Mouse (Mus musculus) gastrocnemius, postnatal 25 days (tissue): Measurements from ENCODE around the gene Itgb8. TPM values are rescaled to one million over a fixed set of nuclear protein-coding genes. Genes with fewer than 3 reads are reported as not detected.

Experiments
- DNase-seq: peaks from one replicate; pipeline ENCODE4 v3.0.0; 2022
- long read RNA-seq, 2 experiments: library from polyadenylated mRNA; stranded (forward); transcript quantifications; one replicate each; pipeline ENCODE4 v2.0.0; 2021
- total RNA-seq, 2 experiments: library from RNA; stranded (reverse); gene quantifications; 1 replicate in 1 of 2; 2 replicates in 1 of 2; pipeline ENCODE4 v1.2.3; 2021

Gene Itgb8
- under 1 TPM; 0.75 to 0.90 TPM for total RNA-seq
- long read RNA-seq, experiment 1, result 0 reads
- long read RNA-seq, experiment 2, result 0 reads

DNA sequence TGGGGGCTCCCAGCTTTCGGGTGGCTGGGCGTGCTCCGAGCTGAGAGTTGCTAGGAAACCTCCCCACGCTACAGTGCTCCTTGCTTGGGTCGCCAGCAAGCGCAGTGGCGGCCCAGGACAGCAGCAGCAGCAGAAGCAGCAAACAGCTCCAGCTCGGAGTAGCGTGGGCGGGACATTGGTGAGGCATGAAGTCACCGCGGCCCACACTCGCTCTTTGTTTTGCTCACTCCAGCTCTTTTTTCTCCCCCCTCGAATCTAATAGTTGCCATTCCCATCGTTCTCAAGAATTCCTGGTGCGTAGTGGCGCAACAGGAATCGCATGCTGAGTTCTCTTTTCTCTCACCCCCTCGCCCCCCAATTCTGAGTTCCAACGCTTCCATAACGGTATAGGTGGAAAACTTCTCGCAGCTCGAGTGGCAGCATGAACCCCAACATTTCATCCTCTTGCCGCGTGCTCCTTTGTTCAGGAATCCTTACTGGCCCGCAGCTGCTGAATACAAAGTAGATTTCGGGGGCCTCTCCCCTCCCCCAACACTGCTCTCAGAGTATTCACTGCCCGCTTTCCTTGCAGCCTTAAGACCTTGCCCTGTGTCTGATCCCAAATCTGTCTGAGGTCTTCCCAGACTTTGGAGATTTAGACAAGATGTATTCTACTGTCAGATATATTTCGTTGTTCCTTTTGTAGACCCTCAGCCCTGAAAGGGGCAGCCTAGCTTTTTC is at the start of gene Itgb8:
TSS of gene Itgb8 (minus strand) at position 107 of the 720 bp plus-strand sequence.
- DNase-seq, result peak; percentile 66

GRCm38 (mm10) chr12:119276282-119276681 is 37.7 kb upstream of the Itgb8 start:
- DNase-seq, result no peak

- DNase-seq, result no peak
Observed at GRCm38 (mm10) chr12:119273605-119274004, 35.0 kb upstream of the Itgb8 start.

DNA sequence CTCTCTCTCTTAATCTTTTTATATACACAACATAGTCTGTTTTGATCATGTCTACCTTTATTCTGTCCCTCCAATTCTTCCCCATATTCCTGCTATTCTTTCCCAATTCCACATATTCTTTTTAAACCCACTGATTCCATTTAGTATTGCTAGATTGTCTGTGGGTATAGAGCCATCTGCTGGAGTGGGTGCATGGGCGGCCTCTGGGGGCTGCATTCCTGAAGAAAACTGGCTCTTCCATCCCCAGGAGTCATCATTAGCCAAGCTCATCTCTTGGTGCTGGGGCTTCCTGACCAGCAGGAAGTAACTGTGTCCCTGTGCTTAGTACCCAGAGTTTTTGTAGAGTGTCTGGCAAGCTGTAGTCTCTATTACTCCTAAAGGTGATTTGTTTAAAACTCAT is 33.4 kb upstream of the Itgb8 start:
- no peak for DNase-seq

DNA sequence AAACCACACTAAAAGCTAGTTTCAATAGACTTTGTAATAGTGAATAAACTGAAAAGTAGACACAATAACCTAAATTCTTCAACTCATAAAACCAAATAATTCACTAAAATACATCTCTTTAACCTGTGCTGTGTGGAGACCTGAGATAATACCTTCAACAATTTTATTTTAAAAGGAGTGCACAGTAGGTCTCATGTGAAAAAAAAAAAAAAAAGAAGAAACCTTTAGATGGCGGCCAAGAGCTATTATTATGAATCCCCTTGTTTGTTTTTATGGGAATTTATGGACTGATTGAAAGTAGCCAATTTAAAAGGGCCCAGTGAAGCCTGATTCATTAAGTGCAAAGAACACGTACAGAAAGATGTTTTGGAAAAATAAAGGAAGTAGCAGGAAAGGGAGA is 31.4 kb upstream of the Itgb8 start:
- DNase-seq, result no peak

- DNase-seq, result no peak
Observed at GRCm38 (mm10) chr12:119268723-119269122, 30.1 kb upstream of the Itgb8 start.

GRCm38 (mm10) chr12:119264506-119264905 is 25.9 kb upstream of the Itgb8 start:
- no peak for DNase-seq

DNA sequence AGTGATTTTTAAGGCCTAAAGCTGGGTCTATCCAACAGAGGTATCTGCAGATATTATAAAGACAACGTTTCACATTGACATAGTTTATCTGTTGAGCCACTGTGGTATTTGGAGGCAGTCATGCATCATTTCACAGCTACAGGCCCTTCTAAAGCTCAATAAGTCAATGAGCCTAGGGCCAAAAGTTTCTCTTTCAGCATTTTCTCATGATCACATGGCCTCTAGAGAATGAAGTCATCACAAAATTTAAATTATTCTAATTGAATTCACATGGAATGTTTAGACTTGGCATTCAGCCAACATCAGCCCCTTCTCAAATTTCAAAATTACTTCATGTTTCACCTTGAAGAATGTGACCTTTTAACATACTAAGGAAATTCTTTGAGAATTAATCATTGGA is 10.0 kb upstream of the Itgb8 start:
- no peak for DNase-seq

DNA sequence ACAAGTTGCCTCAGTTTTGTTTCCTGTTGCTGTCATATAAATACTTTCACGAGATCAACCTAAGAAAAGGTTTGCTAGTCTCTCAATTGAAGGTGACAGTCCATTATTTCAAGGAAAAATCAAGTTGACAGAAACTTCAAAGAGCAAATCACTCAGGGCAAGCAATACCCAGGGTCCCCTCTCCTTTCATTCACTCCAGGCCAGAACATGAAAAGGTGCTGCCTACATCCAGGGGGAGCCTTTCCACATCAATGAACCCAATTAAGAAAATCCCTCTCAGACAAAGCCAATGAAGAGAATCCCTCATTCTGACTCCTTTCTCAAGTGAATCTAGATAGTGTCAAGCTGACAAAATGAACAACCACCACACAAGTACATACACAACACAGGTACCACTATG is 2.5 kb upstream of the Itgb8 start:
- no peak for DNase-seq

DNA sequence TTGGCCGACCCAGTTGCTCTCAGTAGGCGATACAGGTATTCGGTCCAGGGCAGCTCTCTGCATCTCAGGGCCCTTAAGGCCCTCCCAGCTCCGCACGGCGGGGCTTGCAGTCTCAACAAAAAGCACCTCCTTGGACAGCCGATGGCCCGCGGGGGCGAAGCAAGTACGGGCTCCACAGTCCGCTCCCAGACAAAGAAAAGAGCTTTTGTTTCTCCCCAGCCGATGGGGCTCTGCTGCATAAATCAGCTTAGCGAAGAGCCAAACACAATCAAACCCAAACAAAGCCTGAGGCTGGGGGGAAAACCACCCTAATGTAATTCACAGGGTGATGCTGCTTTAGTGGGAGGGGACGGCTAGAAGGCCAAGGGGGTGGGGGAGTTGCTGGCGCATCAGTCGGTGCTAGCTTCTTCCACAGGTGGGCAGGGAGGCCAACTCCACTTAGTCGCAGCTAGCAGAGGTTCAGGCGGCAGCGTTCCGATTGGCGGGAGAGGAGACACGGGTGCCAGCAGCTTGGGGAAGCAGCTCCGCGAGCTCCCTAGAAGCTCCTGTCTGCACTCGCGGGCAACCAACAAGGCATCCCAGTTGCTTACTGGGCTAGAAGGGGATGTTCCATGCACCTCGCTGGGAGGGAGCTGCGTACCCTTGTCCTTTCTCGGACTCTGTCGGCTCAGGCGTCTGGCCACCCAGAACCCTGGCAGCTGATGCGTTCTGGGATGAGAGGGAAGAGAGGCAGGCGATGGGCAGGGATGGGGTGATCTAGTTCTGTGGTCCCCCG is 494 bp downstream of the Itgb8 start:
- peak; percentile 43 for DNase-seq

DNA sequence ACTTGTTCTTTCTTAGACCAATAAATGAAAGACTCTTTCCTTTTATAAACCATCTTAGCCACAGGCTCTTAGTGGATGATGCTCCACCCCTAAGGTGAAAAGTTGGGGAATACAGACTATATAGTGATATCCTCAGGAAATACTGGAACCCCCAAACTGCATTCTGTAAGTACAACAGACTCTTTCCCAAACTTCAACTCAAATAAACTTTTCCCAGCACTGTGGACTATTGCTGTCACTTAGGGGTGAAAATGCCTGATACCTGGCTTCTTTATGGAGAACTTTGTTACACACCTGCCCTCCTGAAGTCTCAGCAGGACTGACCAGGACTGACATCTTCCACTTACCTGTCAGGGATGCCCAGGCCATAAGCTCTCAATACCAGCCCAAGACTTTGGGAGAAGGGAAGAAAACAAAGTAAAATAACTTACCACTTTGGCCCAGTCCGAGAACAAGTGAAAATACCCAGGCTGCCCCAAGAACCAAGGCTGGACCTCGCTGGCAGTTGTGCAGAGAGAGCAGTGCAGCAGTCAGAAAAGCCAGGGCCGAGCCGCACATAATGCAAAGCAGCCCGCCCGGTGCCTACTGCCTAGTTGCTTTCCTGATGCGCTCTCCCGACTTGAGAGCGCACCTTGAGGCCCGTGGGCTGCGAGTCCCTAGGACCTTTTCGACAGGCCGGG is 1.2 kb downstream of the Itgb8 start:
- no peak for DNase-seq

GRCm38 (mm10) chr12:119231831-119232230 is 6.8 kb downstream of the Itgb8 start:
- DNase-seq, result no peak

DNA sequence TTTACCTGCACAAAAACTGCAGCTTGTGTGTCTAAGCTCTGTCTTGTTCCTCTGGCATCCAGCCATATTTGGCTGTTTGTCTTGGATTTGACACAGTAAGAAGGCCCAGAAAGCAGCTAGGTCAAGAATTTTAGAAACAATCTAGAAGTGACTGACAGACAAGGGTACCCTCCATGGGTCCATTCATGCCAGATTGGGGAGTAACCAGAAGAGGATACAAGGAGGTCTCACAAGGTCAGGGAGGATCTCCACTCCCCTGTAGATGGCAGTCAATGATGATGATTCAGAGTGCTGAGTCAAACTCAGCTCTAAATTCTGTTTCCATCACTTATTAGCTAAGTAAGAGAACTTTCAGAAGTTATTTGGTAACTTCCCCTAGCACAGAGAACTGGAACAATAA is 8.2 kb downstream of the Itgb8 start:
- no peak for DNase-seq

DNA sequence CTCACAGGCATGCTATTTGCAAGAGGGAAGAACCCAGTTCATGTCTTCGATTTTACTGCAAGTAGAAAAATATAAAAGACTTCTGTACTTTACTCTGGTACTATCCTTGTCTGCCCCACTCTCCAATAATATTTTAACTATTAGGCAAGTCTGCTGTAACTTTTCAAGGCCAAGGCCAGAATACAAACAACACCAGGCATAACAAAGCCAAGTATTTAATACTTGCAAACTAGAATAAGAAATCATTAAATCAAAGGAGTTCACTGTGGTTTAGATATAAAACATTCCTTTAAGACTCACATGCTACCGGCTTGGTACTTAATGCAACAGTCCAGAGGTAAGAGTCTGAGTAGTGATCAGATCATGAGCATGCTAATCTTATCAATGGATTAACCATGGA is 9.0 kb downstream of the Itgb8 start:
- no peak for DNase-seq

DNA sequence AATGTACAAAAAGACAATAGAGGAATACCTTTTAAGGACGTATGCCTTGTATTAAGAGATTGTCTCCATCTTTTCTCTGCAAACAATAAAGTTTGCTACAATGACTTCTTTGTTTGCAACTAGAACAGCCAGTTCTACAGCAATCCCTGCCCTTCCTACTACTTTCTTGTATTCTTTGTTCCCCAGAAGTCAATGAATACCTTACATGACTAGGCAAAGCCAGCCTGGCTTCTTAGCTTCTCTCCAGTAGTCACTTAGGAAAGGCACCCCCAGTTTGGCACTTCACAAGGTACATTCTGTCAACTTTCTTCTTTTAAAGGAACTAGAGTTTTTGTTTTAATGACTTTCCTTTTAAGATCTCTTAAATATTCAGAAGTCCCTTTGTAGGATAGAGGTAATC is 10.7 kb downstream of the Itgb8 start:
- no peak for DNase-seq

DNA sequence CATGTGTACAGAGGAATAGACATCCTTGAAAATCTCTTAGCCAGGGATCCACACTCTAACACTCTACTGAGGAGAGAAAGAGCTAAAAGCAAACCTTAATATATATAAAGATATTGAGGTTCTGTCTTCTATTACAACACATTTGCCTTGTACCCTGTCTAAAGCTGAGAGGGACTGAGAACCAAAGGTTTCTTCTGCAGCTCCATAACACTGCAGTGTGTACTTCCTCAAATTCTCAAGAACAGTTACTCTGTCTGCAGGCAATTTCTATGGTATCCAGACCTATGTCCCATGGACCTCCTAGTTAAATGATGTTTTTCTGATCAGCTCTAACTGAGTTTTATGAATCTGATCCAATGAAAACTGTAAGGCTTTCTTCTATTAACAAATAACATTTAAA is 13.9 kb downstream of the Itgb8 start:
- no peak for DNase-seq

GRCm38 (mm10) chr12:119219409-119219808 is 19.2 kb downstream of the Itgb8 start:
- no peak for DNase-seq

DNA sequence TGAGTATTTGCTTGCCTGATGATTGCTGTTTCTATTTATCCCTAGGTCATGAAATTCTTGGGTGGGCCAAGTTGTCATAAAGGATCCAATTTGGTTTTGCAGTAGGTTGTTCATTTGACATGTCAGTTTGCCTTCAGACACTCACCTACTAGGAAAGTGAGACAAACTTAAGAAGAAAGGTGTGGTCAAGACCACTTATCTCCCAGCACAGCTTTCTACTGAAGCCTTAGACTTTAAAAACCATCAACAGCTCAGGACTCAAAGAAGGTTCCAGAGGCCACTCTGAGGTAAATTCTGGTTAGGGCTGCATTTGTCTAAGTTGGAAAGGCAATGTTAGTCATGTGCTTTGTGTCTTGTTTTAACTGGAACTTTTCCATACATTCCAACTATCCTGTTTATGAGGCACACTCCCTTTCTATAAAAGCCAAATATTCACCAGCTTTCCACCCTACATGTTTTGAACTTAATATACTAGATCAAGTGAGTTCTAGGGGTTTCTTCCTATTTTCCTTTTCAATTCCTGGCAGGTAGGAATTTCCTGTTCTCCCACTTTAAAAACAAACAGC is 20.8 kb downstream of the Itgb8 start:
- DNase-seq, result no peak

- DNase-seq, result no peak
Observed at GRCm38 (mm10) chr12:119215225-119215624, 23.4 kb downstream of the Itgb8 start.

GRCm38 (mm10) chr12:119211533-119211932 is 27.1 kb downstream of the Itgb8 start:
- DNase-seq, result no peak

DNA sequence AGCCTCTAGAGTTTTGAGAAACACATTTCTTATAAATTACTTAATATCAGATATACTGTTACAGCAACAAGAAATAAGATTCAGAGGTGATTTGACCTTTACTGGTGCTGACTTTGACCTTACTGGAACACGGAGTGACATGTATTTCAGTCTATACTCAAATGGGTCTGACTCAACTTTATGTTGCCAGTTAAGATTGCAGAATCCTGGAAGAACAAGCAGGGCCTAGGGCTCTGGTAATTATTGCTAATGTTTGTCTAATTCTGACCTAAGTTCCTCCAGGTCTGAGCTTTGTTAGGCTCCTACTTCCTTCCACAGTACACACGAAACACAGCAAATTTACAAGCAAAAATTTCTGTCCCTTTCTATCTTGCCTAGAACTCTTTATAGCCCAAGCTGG is 28.0 kb downstream of the Itgb8 start:
- no peak for DNase-seq

GRCm38 (mm10) chr12:119210073-119210425 is 28.6 kb downstream of the Itgb8 start:
- DNase-seq, result no peak
